Mouse (Mus musculus) CH12.LX (cell line): ENCODE data around the gene Rpl3l. TPM values are rescaled to one million over a fixed set of nuclear protein-coding genes. Genes with fewer than 3 reads are reported as not detected.

Experiments used
- DNase-seq: peaks from one replicate; pipeline ENCODE4 v3.0.0-alpha.2; 2013; ENCODE audit errors: extremely low read depth
- H3K27ac ChIP-seq: 2 replicates; pipeline ENCODE4 v1.5.1; 2012; ENCODE audit warnings: low read depth, mild to moderate bottlenecking, control low read depth, moderate library complexity; ENCODE audit not compliant: insufficient read depth
- H3K27me3 ChIP-seq: replicated peaks from 2 replicates; pipeline ENCODE3; 2012; ENCODE audit warnings: inconsistent platforms
- H3K36me3 ChIP-seq, 2 experiments: replicated peaks in 1 of 2; 2 replicates each; pipeline versions ENCODE3 to v1.6.1; 2012; ENCODE audit warnings: inconsistent platforms in 1 of 2, low read length in 1 of 2, mild to moderate bottlenecking in 1 of 2, mixed read lengths in 1 of 2, moderate library complexity in 1 of 2; ENCODE audit not compliant: control insufficient read depth in 1 of 2, insufficient read depth in 1 of 2
- H3K4me1 ChIP-seq, 2 experiments: 2 replicates each; pipeline ENCODE4 v1.6.1; 2012; ENCODE audit warnings: inconsistent platforms in 1 of 2, moderate library complexity in 1 of 2; ENCODE audit not compliant: insufficient read depth in 2 of 2, control insufficient read depth in 1 of 2
- H3K4me2 ChIP-seq: 2 replicates; pipeline ENCODE4 v1.6.1; 2012; ENCODE audit warnings: low read depth, mild to moderate bottlenecking, control low read depth; ENCODE audit not compliant: poor library complexity, insufficient read depth, severe bottlenecking
- H3K4me3 ChIP-seq, 3 experiments: fragments of 150-350 bp in 1 of 3; sonication (generic) in 1 of 3; replicated peaks in 1 of 3; 2 replicates each; pipeline versions ENCODE3 to v1.5.1; 2011 to 2012; ENCODE audit warnings: low read depth in 2 of 3, low read length in 2 of 3, mild to moderate bottlenecking in 2 of 3, moderate library complexity in 2 of 3, control low read depth in 1 of 3, improper control_type of control experiment in 1 of 3, inconsistent platforms in 1 of 3, mixed read lengths in 1 of 3; ENCODE audit not compliant: poor library complexity in 1 of 3
- H3K79me2 ChIP-seq: replicated peaks from 2 replicates; pipeline ENCODE4 v1.6.1; 2012; ENCODE audit warnings: mild to moderate bottlenecking, moderate library complexity; ENCODE audit not compliant: control insufficient read depth, poor library complexity, insufficient read depth, severe bottlenecking; ENCODE audit errors: extremely low read depth
- H3K9ac ChIP-seq: 2 replicates; pipeline ENCODE4 v1.6.1; 2012; ENCODE audit warnings: low read depth, mild to moderate bottlenecking, control low read depth, moderate library complexity; ENCODE audit not compliant: insufficient read depth
- H3K9me3 ChIP-seq: replicated peaks from 2 replicates; pipeline ENCODE3; 2012; ENCODE audit warnings: low read length, inconsistent platforms, mixed read lengths
- BHLHE40 ChIP-seq: IDR thresholded peaks from 2 replicates; pipeline ENCODE4 v1.6.1; 2011; ENCODE audit warnings: mild to moderate bottlenecking, low read depth, low read length, improper control_type of control experiment
- CHD2 ChIP-seq: IDR thresholded peaks from 2 replicates; pipeline ENCODE4 v1.6.1; 2011; ENCODE audit warnings: low read length, improper control_type of control experiment
- GABPA ChIP-seq: IDR thresholded peaks from 2 replicates; pipeline ENCODE4 v1.6.1; 2012; ENCODE audit warnings: low read depth, low read length, improper control_type of control experiment, inconsistent platforms; ENCODE audit not compliant: insufficient replicate concordance
- HCFC1 ChIP-seq: IDR thresholded peaks from 2 replicates; pipeline ENCODE4 v1.6.1; 2012; ENCODE audit warnings: low read depth, mild to moderate bottlenecking, inconsistent platforms, low read length, improper control_type of control experiment
- MAFK ChIP-seq: IDR thresholded peaks from 2 replicates; pipeline ENCODE4 v1.6.1; 2011; ENCODE audit warnings: low read length, improper control_type of control experiment; ENCODE audit not compliant: insufficient replicate concordance
- MYC ChIP-seq: IDR thresholded peaks from 2 replicates; pipeline ENCODE4 v1.6.1; 2011; ENCODE audit warnings: low read depth, mild to moderate bottlenecking, improper control_type of control experiment, low read length
- NRF1 ChIP-seq: IDR thresholded peaks from 2 replicates; pipeline ENCODE4 v1.6.1; 2014; ENCODE audit warnings: low read depth, mild to moderate bottlenecking, inconsistent platforms, low read length, improper control_type of control experiment, moderate library complexity
- PAX5 ChIP-seq: IDR thresholded peaks from 2 replicates; pipeline ENCODE4 v1.6.1; 2012; ENCODE audit warnings: low read length, inconsistent platforms, mixed read lengths
- POLR2A ChIP-seq: IDR thresholded peaks from 2 replicates; pipeline ENCODE4 v1.6.1; 2011; ENCODE audit warnings: low read depth, mild to moderate bottlenecking, improper control_type of control experiment, low read length
- RCOR1 ChIP-seq: conservative IDR thresholded peaks from 2 replicates; pipeline ENCODE4 v1.6.1; 2012; ENCODE audit warnings: low read depth, mild to moderate bottlenecking, inconsistent platforms, low read length, improper control_type of control experiment
- SMC3 ChIP-seq: IDR thresholded peaks from 2 replicates; pipeline ENCODE4 v1.6.1; 2011; ENCODE audit warnings: low read depth, low read length, improper control_type of control experiment
- TBP ChIP-seq: conservative IDR thresholded peaks from 2 replicates; pipeline ENCODE4 v1.6.1; 2011; ENCODE audit warnings: low read depth, low read length, improper control_type of control experiment
- TCF12 ChIP-seq: IDR thresholded peaks from 2 replicates; pipeline ENCODE4 v1.6.1; 2014; ENCODE audit warnings: low read depth, mild to moderate bottlenecking, inconsistent platforms, low read length, improper control_type of control experiment
- UBTF ChIP-seq: IDR thresholded peaks from 2 replicates; pipeline ENCODE4 v1.6.1; 2012; ENCODE audit warnings: low read depth, mild to moderate bottlenecking, inconsistent platforms, low read length, improper control_type of control experiment, moderate library complexity
- USF1 ChIP-seq: IDR thresholded peaks from 2 replicates; pipeline ENCODE4 v1.6.1; 2014; ENCODE audit warnings: low read depth, mild to moderate bottlenecking, inconsistent platforms, low read length, improper control_type of control experiment
- ZC3H11A ChIP-seq: IDR thresholded peaks from 2 replicates; pipeline ENCODE4 v1.6.1; 2012; ENCODE audit warnings: low read depth, mild to moderate bottlenecking, inconsistent platforms, low read length, improper control_type of control experiment
- ZKSCAN1 ChIP-seq: IDR thresholded peaks from 2 replicates; pipeline ENCODE4 v1.6.1; 2012; ENCODE audit warnings: low read depth, inconsistent platforms, low read length, improper control_type of control experiment, borderline replicate concordance
- dilution Hi-C: fragments of 300-500 bp; cut with MboI; formaldehyde crosslinking; loops from 2 replicates; pipeline ENCODE4 v1.14.3; 2020; ENCODE audit warnings: low sequenced_read_pairs; ENCODE audit not compliant: extremely low pct_unique_long_range_greater_than_20kb, extremely low pct_ligation_motif_present
- in situ Hi-C: fragments of 300-500 bp; cut with MboI; formaldehyde crosslinking; loops from 3 replicates; pipeline ENCODE4 v1.14.3; 2019; ENCODE audit warnings: low sequenced_read_pairs, low pct_ligation_motif_present, low pct_unique_long_range_greater_than_20kb, mixed read lengths
- polyA plus RNA-seq: library from polyadenylated mRNA; unstranded; fragments of >175 nt; gene quantifications from 2 replicates; pipeline ENCODE4 v1.2.1, GENCODE M21; 2012; ENCODE audit warnings: low read depth; ENCODE audit not compliant: insufficient read length
- total RNA-seq, 2 experiments: library from RNA; depleted of rRNA; stranded (reverse); fragments of 300-350 nt in 1 of 2; fragments of >200 nt in 1 of 2; gene quantifications; 2 replicates each; pipeline ENCODE4 v1.2.3; 2012 to 2014

Gene Rpl3l
- total and polyA plus RNA-seq, 3 experiments, result 0.91 TPM; not detected in 2

DNA sequence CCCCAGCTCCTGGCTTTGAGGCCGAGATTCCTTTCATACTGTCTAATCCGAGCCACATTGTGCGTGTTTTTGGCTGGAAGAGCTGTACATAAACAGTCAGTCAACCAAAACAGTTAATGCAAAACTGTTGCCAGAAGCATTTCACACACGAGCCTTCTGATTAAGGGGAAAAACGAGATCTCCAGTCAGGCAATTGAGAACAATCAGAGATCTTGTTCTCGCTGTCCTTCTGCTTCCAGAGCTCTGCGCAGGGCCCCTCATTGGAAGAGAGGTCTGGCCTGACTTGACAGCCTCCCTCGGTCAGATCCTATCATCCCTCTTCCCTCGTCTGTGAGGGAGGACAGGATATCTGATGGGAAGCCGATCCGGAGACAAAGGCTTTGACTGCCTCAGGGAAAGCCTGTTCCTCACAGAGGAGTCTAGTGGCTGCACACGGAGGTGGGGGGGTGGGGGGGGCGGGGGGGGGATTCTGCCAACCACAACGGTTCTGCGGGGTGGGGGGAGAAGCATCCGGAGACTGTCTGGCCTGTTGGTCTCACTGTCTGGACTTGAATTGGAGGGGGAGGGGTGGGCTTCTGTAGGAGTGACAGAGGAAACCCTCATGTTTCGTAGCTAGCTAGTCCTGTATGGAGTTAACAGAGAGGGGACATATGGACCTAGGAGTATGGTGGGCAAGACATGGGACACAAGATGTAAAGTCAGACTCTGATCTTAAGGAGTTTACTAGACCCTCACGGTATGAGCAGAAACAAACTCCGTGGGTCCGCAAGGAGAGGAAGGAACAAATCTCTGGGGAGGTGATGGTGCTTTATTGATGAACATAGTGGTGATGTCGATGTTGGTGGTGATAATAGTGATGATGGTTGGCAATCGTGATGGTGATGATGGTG, 37.6 kb downstream of the Rpl3l start:
- no peak overlapping the region for H3K27ac ChIP-seq
- peaks cover 88% of the 10 kb centered on the region for H3K27me3 ChIP-seq
- no peaks in the 10 kb centered on the region for H3K79me2 ChIP-seq
- TF ChIP-seq USF1, result no peak
- dilution Hi-C loops, result no loop called here
- no peak for DNase-seq
- no peak overlapping the region for H3K4me2 ChIP-seq
- H3K4me3 ChIP-seq, result no peak overlapping the region
- no peaks in the 10 kb centered on the region for H3K9me3 ChIP-seq
- no peaks in the 10 kb centered on the region for H3K36me3 ChIP-seq
- H3K4me1 ChIP-seq, result peaks cover 0 to 14% of the 10 kb centered on the region in 2 experiments; a peak in 2 of 4 replicates
- in situ Hi-C loops, result no loop called here
- no peak overlapping the region for H3K9ac ChIP-seq

DNA sequence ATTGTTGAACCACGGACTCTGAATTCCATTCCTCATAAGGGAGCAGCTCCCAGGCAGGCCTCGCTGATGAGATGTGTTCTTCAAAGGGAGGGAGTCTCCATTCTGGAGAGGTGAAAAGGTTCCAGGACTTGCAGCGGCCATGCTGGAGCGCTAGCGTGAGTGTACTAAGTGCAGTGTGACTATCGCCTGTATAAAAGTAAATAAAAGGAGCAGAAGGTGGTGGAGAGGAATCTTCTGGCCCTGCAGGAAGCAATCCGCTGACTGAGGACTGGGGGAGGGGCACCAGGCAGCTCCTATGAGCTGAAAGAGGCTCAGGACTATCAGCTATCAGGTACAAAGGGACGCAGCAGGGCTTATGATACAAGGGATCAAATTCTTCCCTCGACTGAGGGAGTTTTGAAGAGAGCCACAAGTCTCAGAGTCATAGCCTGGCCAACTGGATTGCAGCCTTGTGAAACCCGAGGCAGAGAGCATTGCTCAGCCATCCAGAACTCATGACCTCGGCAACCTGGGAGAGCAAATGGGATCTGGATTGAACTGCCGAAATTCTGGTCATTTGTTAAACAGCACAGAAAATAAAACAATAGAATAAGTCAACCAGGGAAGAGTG, 38.8 kb downstream of the Rpl3l start:
- no peaks in the 10 kb centered on the region for H3K79me2 ChIP-seq
- H3K4me2 ChIP-seq, result no peak overlapping the region
- no peak for DNase-seq
- H3K9me3 ChIP-seq, result no peaks in the 10 kb centered on the region
- TF ChIP-seq MAFK (no peak), RCOR1 (no peak), HCFC1 (no peak), ZC3H11A (no peak), PAX5 (no peak), ZKSCAN1 (no peak), POLR2A (no peak), TCF12 (no peak), TBP (no peak), SMC3 (no peak)
- TF ChIP-seq, all 38 proteins: peak for 0
- Histone ChIP-seq H3K4me3 (no peak overlapping the region), H3K27me3 (peaks cover 77% of the 10 kb centered on the region), H3K9ac (no peak overlapping the region), H3K36me3 (no peaks in the 10 kb centered on the region), H3K4me1 (peaks cover 0 to 14% of the 10 kb centered on the region in 2 experiments; a peak in 2 of 4 replicates), H3K27ac (no peak overlapping the region)
- in situ Hi-C loops (no loop called here), dilution Hi-C loops (no loop called here)

DNA sequence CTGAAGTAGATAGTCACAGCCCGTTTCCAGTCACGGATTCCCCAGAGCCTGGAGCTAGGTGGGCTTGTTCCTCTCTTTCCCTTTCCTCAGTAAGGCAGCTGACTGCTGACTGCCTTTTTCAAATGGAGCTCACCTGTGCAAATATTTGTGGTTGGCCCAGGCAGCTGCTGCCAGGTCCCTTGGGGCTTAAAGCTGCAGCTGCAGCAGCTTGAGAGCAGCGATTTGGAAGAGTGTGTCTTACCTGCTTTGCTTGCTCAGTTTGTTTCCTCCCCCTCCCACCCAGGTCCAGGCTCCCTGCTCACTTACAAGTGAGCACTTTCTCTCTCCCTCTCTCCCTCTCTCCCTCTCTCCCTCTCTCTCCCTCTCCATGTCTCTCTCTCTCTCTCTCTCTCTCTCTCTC, 41.5 kb downstream of the Rpl3l start:
- dilution Hi-C loops, result no loop called here
- Histone ChIP-seq H3K4me3 (no peak overlapping the region), H3K9ac (no peak overlapping the region), H3K4me2 (peak overlapping the region; percentile 5; the same call in 1 of the 2 replicates), H3K4me1 (peaks cover 0 to 14% of the 10 kb centered on the region in 2 experiments; a peak in 2 of 4 replicates), H3K27ac (no peak overlapping the region), H3K27me3 (peaks cover 69% of the 10 kb centered on the region), H3K36me3 (no peaks in the 10 kb centered on the region), H3K79me2 (no peaks in the 10 kb centered on the region), H3K9me3 (peaks cover 12% of the 10 kb centered on the region)
- DNase-seq, result peak; percentile 34
- in situ Hi-C loops, result no loop called here
- TF ChIP-seq CHD2 (no peak), ZKSCAN1 (no peak), TBP (peak; percentile 66; the same call in 1 of the 2 replicates), BHLHE40 (0 out of 2 replicates have a peak, but pooled peaks have one; percentile 17), NRF1 (no peak), TCF12 (peak; percentile 71; the same call in 1 of the 2 replicates), MYC (no peak), GABPA (no peak), UBTF (peak; percentile 53; the same call in 1 of the 2 replicates)
